Mouse (Mus musculus) neural tube, embryonic 14.5 days (tissue): ENCODE data around the gene Smyd3. TPM values are rescaled to one million over a fixed set of nuclear protein-coding genes. Genes with fewer than 3 reads are reported as not detected.

Experiments
- ATAC-seq: fragments of 200-750 bp; cut with Nextera tagmentation; 2 replicates; pipeline ENCODE4 v1.8.0; 2017; ENCODE audit warnings: low read depth, mild to moderate bottlenecking, moderate TSS enrichment, moderate library complexity
- H3K27ac ChIP-seq: fragments of 300-500 bp; sonication (generic); 2 replicates; pipeline ENCODE4 v1.5.1; 2014; ENCODE audit warnings: low read depth, mild to moderate bottlenecking, control low read depth, low read length, moderate library complexity, mixed read lengths
- H3K27me3 ChIP-seq: fragments of 300-500 bp; sonication (generic); 2 replicates; pipeline ENCODE4 v1.6.1; 2014; ENCODE audit warnings: low read length; ENCODE audit not compliant: control insufficient read depth, insufficient read depth
- H3K36me3 ChIP-seq: fragments of 300-500 bp; sonication (generic); 2 replicates; pipeline ENCODE4 v1.6.1; 2014; ENCODE audit warnings: low read length, mixed read lengths; ENCODE audit not compliant: control insufficient read depth, insufficient read depth
- H3K4me1 ChIP-seq: fragments of 300-500 bp; sonication (generic); 2 replicates; pipeline ENCODE4 v1.6.1; 2014; ENCODE audit warnings: low read length; ENCODE audit not compliant: control insufficient read depth, insufficient read depth
- H3K4me2 ChIP-seq: fragments of 300-500 bp; sonication (generic); 2 replicates; pipeline ENCODE4 v1.6.1; 2014; ENCODE audit warnings: mild to moderate bottlenecking, low read depth, low read length, control low read depth
- H3K4me3 ChIP-seq: fragments of 300-500 bp; sonication (generic); 2 replicates; pipeline ENCODE4 v1.5.1; 2014; ENCODE audit warnings: low read depth, low read length, control low read depth, mixed read lengths
- H3K9ac ChIP-seq: fragments of 300-500 bp; sonication (generic); replicated peaks from 2 replicates; pipeline ENCODE4 v1.6.1; 2014; ENCODE audit warnings: low read depth, mild to moderate bottlenecking, control low read depth, low read length, mixed read lengths
- H3K9me3 ChIP-seq: fragments of 300-500 bp; sonication (generic); 2 replicates; pipeline ENCODE4 v1.6.1; 2016; ENCODE audit warnings: low read length; ENCODE audit not compliant: control insufficient read depth
- WGBS: fragments of 180-500 bp; shearing (Covaris S2); extraction: QIAGEN DNeasy Blood & Tissue Kit; methylation state at CpG from one replicate; pipeline ENCODE4 v1.1.7; 2014; 5-methylcytosine and 5-hydroxymethylcytosine counted together
- polyA plus RNA-seq: library from polyadenylated mRNA; unstranded; fragments of >200 nt; fragmentation: Nextera tagmentation; extraction: Ambion mirVana; gene quantifications from 2 replicates; pipeline ENCODE4 v1.2.1, GENCODE M21; 2014

The Smyd3 gene
- polyA plus RNA-seq, 1 experiment from 2014 or later: 25.6 TPM

DNA sequence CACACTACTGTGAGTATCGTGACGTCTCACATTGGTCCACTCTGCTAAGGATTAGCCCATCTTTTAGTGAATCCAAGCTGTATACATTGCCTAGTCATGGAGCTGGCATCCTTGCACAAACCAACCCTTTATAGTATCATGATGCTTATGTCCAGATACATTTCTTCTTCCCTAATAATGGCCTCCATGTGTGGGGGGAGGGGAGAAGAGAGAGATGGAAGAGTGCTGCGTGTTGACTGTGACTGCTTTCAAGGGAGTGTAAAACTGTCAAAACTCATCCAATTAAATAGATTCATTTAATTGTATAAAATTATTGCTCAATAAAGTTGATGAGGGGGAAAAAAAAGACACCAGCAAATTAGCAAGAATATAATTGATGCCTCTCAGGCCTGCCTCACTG, 330.7 kb downstream of the Smyd3 start:
- peak; percentile 51; the same call in 1 of the 2 replicates for ATAC-seq
- 59% methylated on average over 3 of the region's 3 CpGs for WGBS
- Histone ChIP-seq H3K27me3 (no peaks in the 10 kb centered on the region), H3K4me3 (no peak overlapping the region), H3K4me2 (no peak overlapping the region), H3K27ac (no peak overlapping the region), H3K4me1 (0 out of 2 replicates have a peak, but pooled peaks cover 2% of the 10 kb centered on the region), H3K36me3 (no peaks in the 10 kb centered on the region), H3K9me3 (no peaks in the 10 kb centered on the region), H3K9ac (no peak overlapping the region)

DNA sequence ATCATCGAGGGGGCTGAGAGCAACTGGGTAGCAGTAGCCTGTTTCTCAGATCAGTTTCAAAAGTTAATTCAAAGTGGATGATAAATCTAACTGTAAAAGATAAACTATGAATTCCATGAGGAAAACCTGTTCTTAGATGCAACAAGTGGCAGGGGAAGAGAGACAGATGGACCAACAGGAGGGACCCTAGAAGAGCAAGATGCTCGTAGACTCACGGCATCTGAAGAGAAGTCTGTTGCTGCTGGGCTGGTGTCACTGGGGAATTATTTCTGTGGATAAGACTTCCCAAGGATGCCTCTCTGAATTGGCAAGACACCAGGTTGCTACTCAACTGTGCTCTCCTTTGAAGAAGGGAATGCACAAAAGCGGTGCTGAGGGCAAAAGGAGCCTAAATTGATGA, 333.2 kb downstream of the Smyd3 start:
- H3K36me3 ChIP-seq: no peaks in the 10 kb centered on the region
- H3K4me3 ChIP-seq: no peak overlapping the region
- H3K27ac ChIP-seq: no peak overlapping the region
- H3K27me3 ChIP-seq: no peaks in the 10 kb centered on the region
- H3K9ac ChIP-seq: no peak overlapping the region
- H3K4me2 ChIP-seq: no peak overlapping the region
- 88% methylated on average over 4 of the region's 4 CpGs for WGBS
- ATAC-seq: no peak
- 0 out of 2 replicates have a peak, but pooled peaks cover 2% of the 10 kb centered on the region for H3K4me1 ChIP-seq
- no peaks in the 10 kb centered on the region for H3K9me3 ChIP-seq

DNA sequence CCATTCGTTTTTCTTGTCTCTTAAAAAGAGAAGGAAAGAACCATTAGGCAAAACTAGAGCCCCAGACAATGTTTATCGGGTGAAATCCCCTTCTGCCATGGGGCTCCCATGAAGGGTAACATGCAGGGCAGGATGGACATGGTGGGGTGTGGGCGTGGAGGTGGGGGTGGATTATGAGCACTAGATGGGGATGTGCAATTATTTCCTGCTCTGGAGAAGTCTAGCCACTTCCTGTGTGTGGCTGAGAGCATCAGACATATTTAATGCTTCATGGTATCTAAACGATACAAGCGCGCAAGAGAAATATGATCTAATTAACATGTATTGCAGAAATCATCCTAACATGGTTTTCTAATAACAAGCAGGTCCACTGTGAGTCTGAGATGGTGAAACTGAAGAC, 334.3 kb downstream of the Smyd3 start:
- Histone ChIP-seq H3K4me2 (no peak overlapping the region), H3K4me1 (0 out of 2 replicates have a peak, but pooled peaks cover 2% of the 10 kb centered on the region), H3K27ac (no peak overlapping the region), H3K36me3 (no peaks in the 10 kb centered on the region), H3K9ac (no peak overlapping the region), H3K4me3 (no peak overlapping the region), H3K9me3 (no peaks in the 10 kb centered on the region), H3K27me3 (no peaks in the 10 kb centered on the region)
- ATAC-seq: no peak
- WGBS: 63% methylated on average over 6 of the region's 6 CpGs

DNA sequence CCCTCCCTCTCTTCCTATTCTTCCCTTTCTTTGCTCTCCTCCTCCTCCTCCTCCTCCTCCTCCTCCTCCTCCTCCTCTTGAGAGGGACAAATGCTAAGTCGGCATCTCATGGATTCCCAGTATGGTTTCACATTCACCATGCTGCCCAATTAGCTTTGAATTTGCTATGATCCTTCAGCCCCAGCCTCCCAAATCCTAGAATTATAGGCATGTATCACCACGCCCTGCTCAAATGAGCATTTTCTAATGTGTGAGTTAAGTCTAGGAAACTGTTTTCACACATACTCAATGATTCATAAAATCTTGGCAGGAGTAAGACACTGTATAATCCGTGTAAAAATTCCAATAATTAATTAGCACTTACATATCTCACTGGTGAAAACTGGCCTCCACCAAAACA, 337.3 kb downstream of the Smyd3 start:
- Histone ChIP-seq H3K4me2 (no peak overlapping the region), H3K9me3 (no peaks in the 10 kb centered on the region), H3K4me3 (no peak overlapping the region), H3K27ac (no peak overlapping the region), H3K4me1 (0 out of 2 replicates have a peak, but pooled peaks cover 2% of the 10 kb centered on the region), H3K9ac (no peak overlapping the region), H3K36me3 (no peaks in the 10 kb centered on the region), H3K27me3 (no peaks in the 10 kb centered on the region)
- WGBS: 78% methylated on average over 3 of the region's 3 CpGs
- no peak for ATAC-seq

DNA sequence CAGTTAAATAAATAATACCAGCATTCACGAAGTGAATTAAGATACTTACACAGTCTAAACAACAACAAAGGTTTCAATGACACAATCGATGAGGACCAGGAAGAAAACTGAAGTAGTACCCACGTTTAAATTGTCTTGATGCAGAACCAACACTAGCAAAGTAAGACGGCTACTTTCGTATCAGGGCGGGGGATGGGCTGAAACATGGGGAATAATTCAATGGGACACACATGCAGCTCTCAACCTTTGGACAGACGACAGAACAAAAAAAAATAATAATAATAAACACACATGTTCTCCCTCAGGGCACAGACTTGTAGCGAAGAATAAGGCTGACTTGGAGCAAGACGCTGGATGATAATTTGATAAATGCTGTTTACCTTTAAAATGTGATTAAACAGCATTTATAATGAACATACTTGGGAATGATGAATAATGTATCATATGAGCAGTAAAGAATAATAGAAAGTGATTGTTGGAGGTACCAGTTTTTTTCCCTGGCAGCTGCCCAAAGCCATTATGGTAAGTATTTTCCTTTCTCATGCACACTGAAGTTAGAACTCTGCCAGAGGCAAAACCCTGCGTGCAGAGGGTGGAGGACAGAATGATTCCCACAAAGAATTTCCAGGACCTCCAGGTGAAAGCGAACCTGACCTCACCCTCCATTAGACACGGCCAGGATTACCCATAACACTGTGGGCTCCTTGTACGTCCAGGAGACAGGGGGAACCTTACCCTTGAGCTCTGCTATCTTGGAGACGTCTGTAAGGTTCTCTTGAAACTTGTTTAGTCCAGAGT, 340.8 kb downstream of the Smyd3 start:
- no peaks in the 10 kb centered on the region for H3K4me1 ChIP-seq
- ATAC-seq: no peak
- H3K9me3 ChIP-seq: no peaks in the 10 kb centered on the region
- 67% methylated on average over 14 of the region's 14 CpGs for WGBS
- no peak overlapping the region for H3K4me2 ChIP-seq
- H3K4me3 ChIP-seq: no peak overlapping the region
- no peaks in the 10 kb centered on the region for H3K27me3 ChIP-seq
- no peak overlapping the region for H3K9ac ChIP-seq
- no peak overlapping the region for H3K27ac ChIP-seq
- H3K36me3 ChIP-seq: no peaks in the 10 kb centered on the region

DNA sequence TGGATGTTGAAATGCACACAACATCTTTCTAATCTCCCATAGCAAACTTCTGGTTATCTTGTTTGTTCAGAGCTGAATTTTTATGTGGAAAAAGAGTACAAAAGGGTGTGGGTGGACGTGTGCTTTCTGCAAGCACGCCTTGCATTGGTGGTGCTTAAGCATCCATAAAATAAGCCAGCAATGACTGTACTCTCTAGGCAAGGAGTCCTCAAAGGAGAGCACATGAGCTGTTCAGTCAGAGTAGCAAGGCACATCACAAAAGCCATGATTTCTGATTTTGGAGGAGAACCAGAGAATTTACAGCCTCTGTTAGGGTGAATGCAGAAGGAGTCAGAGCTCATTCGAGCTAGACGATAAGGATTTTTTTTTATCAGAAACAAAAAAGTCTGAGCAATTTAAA, 343.6 kb downstream of the Smyd3 start:
- H3K4me3 ChIP-seq: no peak overlapping the region

GRCm38 (mm10) chr1:179170555-179170954, 347.3 kb downstream of the Smyd3 start:
- no peaks in the 10 kb centered on the region for H3K9me3 ChIP-seq
- WGBS: 86% methylated on average over 8 of the region's 8 CpGs
- no peak overlapping the region for H3K4me3 ChIP-seq
- H3K27me3 ChIP-seq: no peaks in the 10 kb centered on the region
- H3K4me2 ChIP-seq: no peak overlapping the region
- no peak for ATAC-seq
- no peaks in the 10 kb centered on the region for H3K36me3 ChIP-seq
- no peak overlapping the region for H3K9ac ChIP-seq
- no peaks in the 10 kb centered on the region for H3K4me1 ChIP-seq
- no peak overlapping the region for H3K27ac ChIP-seq

More for the DNA sequence above, 343.6 kb downstream of the Smyd3 start:
- no peaks in the 10 kb centered on the region for H3K27me3 ChIP-seq
- no peaks in the 10 kb centered on the region for H3K36me3 ChIP-seq
- H3K9ac ChIP-seq: no peak overlapping the region
- no peak overlapping the region for H3K27ac ChIP-seq
- no peaks in the 10 kb centered on the region for H3K4me1 ChIP-seq
- no peak for ATAC-seq
- H3K4me2 ChIP-seq: no peak overlapping the region
- H3K9me3 ChIP-seq: no peaks in the 10 kb centered on the region
- WGBS: 59% methylated on average over 4 of the region's 4 CpGs

- Histone ChIP-seq H3K36me3 (no peaks in the 10 kb centered on the region), H3K4me2 (no peak overlapping the region), H3K9me3 (no peaks in the 10 kb centered on the region), H3K4me3 (no peak overlapping the region), H3K27me3 (no peaks in the 10 kb centered on the region), H3K27ac (no peak overlapping the region), H3K4me1 (no peaks in the 10 kb centered on the region), H3K9ac (no peak overlapping the region)
- 89% methylated on average over 3 of the region's 3 CpGs for WGBS
- ATAC-seq: no peak
Measured at GRCm38 (mm10) chr1:179169749-179170148, 348.1 kb downstream of the Smyd3 start.

- ATAC-seq: no peak
- WGBS: 88% methylated on average over 10 of the region's 10 CpGs
Measured at GRCm38 (mm10) chr1:179169161-179169560, 348.7 kb downstream of the Smyd3 start.

More at GRCm38 (mm10) chr1:179169161-179169560, 348.7 kb downstream of the Smyd3 start:
- Histone ChIP-seq H3K27ac (no peak overlapping the region), H3K9me3 (no peaks in the 10 kb centered on the region), H3K4me2 (no peak overlapping the region), H3K36me3 (no peaks in the 10 kb centered on the region), H3K27me3 (no peaks in the 10 kb centered on the region), H3K4me1 (no peaks in the 10 kb centered on the region), H3K4me3 (no peak overlapping the region), H3K9ac (no peak overlapping the region)
